Comparison of ENCODE assay signal across 9 mouse cellular contexts in genomic region chr3:146501601-146502123, GRCm38 (mm10). TPM values are rescaled to one million over a fixed set of nuclear protein-coding genes. Genes with fewer than 3 reads are reported as not detected.
DNase-seq lines count a peak whose midpoint lies in the region; ATAC-seq lines count a peak whose summit lies in the region.
"Had no signal": no experiment of that assay in that cellular context is flagged by ENCODE, and none has a peak within 500 bp of the region (broad histone marks: within the 10 kb centered on the region; RNA-seq: fewer than 3 reads in every experiment).

No protein-coding gene starts in this region.

- peak overlapping the region; percentile 97 for H3K4me3 ChIP-seq in lung, embryonic 16.5 days (ENCODE audit: low read length)
- peak overlapping the region; percentile 76 for H3K4me3 ChIP-seq in embryonic facial prominence, embryonic 15.5 days (replicated peaks)
- peak overlapping the region; percentile 76 for H3K4me3 ChIP-seq in limb, embryonic 11.5 days (ENCODE audit: low read depth, low read length)
- H3K4me3 ChIP-seq in neural tube, embryonic 15.5 days (replicated peaks) = peak overlapping the region; percentile 67

- peak overlapping the region; percentile 87 for H3K4me2 ChIP-seq in lung, embryonic 16.5 days (ENCODE audit: low read depth, low read length)
- H3K4me2 ChIP-seq in embryonic facial prominence, embryonic 15.5 days (replicated peaks) = peak overlapping the region; percentile 64
- H3K4me2 ChIP-seq in limb, embryonic 11.5 days (ENCODE audit: low read depth, severe bottlenecking) = peak overlapping the region; percentile 63
- peak overlapping the region; percentile 71 for H3K4me2 ChIP-seq in neural tube, embryonic 15.5 days

- peaks cover 24% of the 10 kb centered on the region for H3K4me1 ChIP-seq in lung, embryonic 16.5 days (replicated peaks; ENCODE audit: control insufficient read depth, insufficient read depth, low read length)
- peaks cover 17% of the 10 kb centered on the region for H3K4me1 ChIP-seq in embryonic facial prominence, embryonic 15.5 days
- peaks cover 4% of the 10 kb centered on the region for H3K4me1 ChIP-seq in limb, embryonic 11.5 days (ENCODE audit: control insufficient read depth, insufficient read depth, low read length)
- peaks cover 11% of the 10 kb centered on the region for H3K4me1 ChIP-seq in neural tube, embryonic 15.5 days

- H3K36me3 ChIP-seq in lung, embryonic 16.5 days (ENCODE audit: control insufficient read depth, insufficient read depth, low read length) = peaks cover 11% of the 10 kb centered on the region
- peaks cover 22% of the 10 kb centered on the region for H3K36me3 ChIP-seq in embryonic facial prominence, embryonic 15.5 days
- H3K36me3 ChIP-seq in limb, embryonic 11.5 days (ENCODE audit: control insufficient read depth, insufficient read depth, low read length) = peaks cover 11% of the 10 kb centered on the region
- H3K36me3 ChIP-seq in neural tube, embryonic 15.5 days = peaks cover 22% of the 10 kb centered on the region

- DNase-seq in lung, postnatal 10 days = no peak
- DNase-seq in limb, embryonic 11.5 days (ENCODE audit: low spot score) = no peak
- no peak for DNase-seq in cerebellum, adult 18-20 months
- no peak for DNase-seq in left cerebral cortex, adult 9 months (ENCODE audit: low spot score in 2 of 2)
- no peak for DNase-seq in cerebellum, postnatal 10 days
- DNase-seq: adrenal gland, postnatal 10 days had no signal

- no peaks in the 10 kb centered on the region for H3K27me3 ChIP-seq in lung, embryonic 16.5 days (ENCODE audit: control insufficient read depth, insufficient read depth, low read depth, low read length)
- no peaks in the 10 kb centered on the region for H3K27me3 ChIP-seq in embryonic facial prominence, embryonic 15.5 days
- no peaks in the 10 kb centered on the region for H3K27me3 ChIP-seq in limb, embryonic 11.5 days (ENCODE audit: control insufficient read depth, insufficient read depth, low read length)
- no peaks in the 10 kb centered on the region for H3K27me3 ChIP-seq in neural tube, embryonic 15.5 days (replicated peaks)

- peak overlapping the region; percentile 97 for H3K9ac ChIP-seq in lung, embryonic 16.5 days (ENCODE audit: low read length)
- no peak overlapping the region for H3K9ac ChIP-seq in embryonic facial prominence, embryonic 15.5 days
- peak overlapping the region; percentile 23; the same call in 1 of the 2 replicates for H3K9ac ChIP-seq in limb, embryonic 11.5 days (ENCODE audit: low read length)
- H3K9ac ChIP-seq in neural tube, embryonic 15.5 days (replicated peaks) = no peak overlapping the region

- ATAC-seq in lung, embryonic 16.5 days (ENCODE audit: low read depth) = no peak
- ATAC-seq in embryonic facial prominence, embryonic 15.5 days (ENCODE audit: insufficient number of reproducible peaks, low FRiP score, low TSS enrichment, low read depth) = no peak
- ATAC-seq in limb, embryonic 11.5 days (ENCODE audit: insufficient number of reproducible peaks, low FRiP score, low TSS enrichment, low read depth) = no peak
- no peak for ATAC-seq in neural tube, embryonic 15.5 days (ENCODE audit: low FRiP score)

- no peaks in the 10 kb centered on the region for H3K9me3 ChIP-seq in lung, embryonic 16.5 days (ENCODE audit: control insufficient read depth, low read length)
- no peaks in the 10 kb centered on the region for H3K9me3 ChIP-seq in embryonic facial prominence, embryonic 15.5 days (replicated peaks)
- no peaks in the 10 kb centered on the region for H3K9me3 ChIP-seq in limb, embryonic 11.5 days (ENCODE audit: control insufficient read depth, low read length)
- H3K9me3 ChIP-seq in neural tube, embryonic 15.5 days (replicated peaks) = no peaks in the 10 kb centered on the region

- peak overlapping the region; percentile 98 for H3K27ac ChIP-seq in lung, embryonic 16.5 days (ENCODE audit: low read length)
- peak overlapping the region; percentile 14; the same call in 1 of the 2 replicates for H3K27ac ChIP-seq in embryonic facial prominence, embryonic 15.5 days (replicated peaks)
- no peak overlapping the region for H3K27ac ChIP-seq in limb, embryonic 11.5 days (replicated peaks; ENCODE audit: low read depth, low read length)
- no peak overlapping the region for H3K27ac ChIP-seq in neural tube, embryonic 15.5 days (replicated peaks)

- WGBS in lung, embryonic 16.5 days = 32% methylated on average over 5 of the region's 5 CpGs
- WGBS in embryonic facial prominence, embryonic 15.5 days = 45% methylated on average over 5 of the region's 5 CpGs
- WGBS in limb, embryonic 11.5 days = 62% methylated on average over 5 of the region's 5 CpGs
- WGBS in neural tube, embryonic 15.5 days = 62% methylated on average over 5 of the region's 5 CpGs

RNA-seq across cellular contexts. Expression of gene Gng5, which starts 2.1 kb away (rescaled TPM):
- 995 and 1,031 TPM in 2 replicates for polyA plus RNA-seq in lung, embryonic 16.5 days (2015; fragmentation: Nextera tagmentation; extraction: Ambion mirVana)
- 826 and 839 TPM in 2 replicates for polyA plus RNA-seq in embryonic facial prominence, embryonic 15.5 days (2015; fragmentation: Nextera tagmentation; extraction: Ambion mirVana)
- 1,225 and 1,227 TPM in 2 replicates for polyA plus RNA-seq in limb, embryonic 11.5 days (2014; fragmentation: Nextera tagmentation; extraction: Ambion mirVana)
- polyA plus RNA-seq in neural tube, embryonic 15.5 days (2015; fragmentation: Nextera tagmentation; extraction: Ambion mirVana) = 363 and 428 TPM in 2 replicates

RNA-seq across cellular contexts. Expression of gene Spata1, which starts 2.1 kb away (rescaled TPM):
- polyA plus RNA-seq in lung, embryonic 16.5 days (2015; fragmentation: Nextera tagmentation; extraction: Ambion mirVana) = 4.1 and 5.2 TPM in 2 replicates
- 6.9 and 8.6 TPM in 2 replicates for polyA plus RNA-seq in embryonic facial prominence, embryonic 15.5 days (2015; fragmentation: Nextera tagmentation; extraction: Ambion mirVana)
- 6.4 and 9.6 TPM in 2 replicates for polyA plus RNA-seq in limb, embryonic 11.5 days (2014; fragmentation: Nextera tagmentation; extraction: Ambion mirVana)
- polyA plus RNA-seq in neural tube, embryonic 15.5 days (2015; fragmentation: Nextera tagmentation; extraction: Ambion mirVana) = 4.3 and 5.6 TPM in 2 replicates

RNA-seq across cellular contexts. Expression of gene Rpf1, which starts 19.6 kb away (rescaled TPM):
- 49.1 and 52.2 TPM in 2 replicates for polyA plus RNA-seq in lung, embryonic 16.5 days (2015; fragmentation: Nextera tagmentation; extraction: Ambion mirVana)
- 40.5 and 41.4 TPM in 2 replicates for polyA plus RNA-seq in embryonic facial prominence, embryonic 15.5 days (2015; fragmentation: Nextera tagmentation; extraction: Ambion mirVana)
- polyA plus RNA-seq in limb, embryonic 11.5 days (2014; fragmentation: Nextera tagmentation; extraction: Ambion mirVana) = 72.5 and 74.7 TPM in 2 replicates
- 35.2 and 40.6 TPM in 2 replicates for polyA plus RNA-seq in neural tube, embryonic 15.5 days (2015; fragmentation: Nextera tagmentation; extraction: Ambion mirVana)

RNA-seq across cellular contexts. Expression of gene Ctbs, which starts 52.1 kb away (rescaled TPM):
- 11.3 and 11.7 TPM in 2 replicates for polyA plus RNA-seq in lung, embryonic 16.5 days (2015; fragmentation: Nextera tagmentation; extraction: Ambion mirVana)
- polyA plus RNA-seq in embryonic facial prominence, embryonic 15.5 days (2015; fragmentation: Nextera tagmentation; extraction: Ambion mirVana) = 10.5 and 10.6 TPM in 2 replicates
- 5.7 and 7.1 TPM in 2 replicates for polyA plus RNA-seq in limb, embryonic 11.5 days (2014; fragmentation: Nextera tagmentation; extraction: Ambion mirVana)
- polyA plus RNA-seq in neural tube, embryonic 15.5 days (2015; fragmentation: Nextera tagmentation; extraction: Ambion mirVana) = 5.3 and 5.7 TPM in 2 replicates

Comparison
In these comparisons a context has a peak if more than half of its experiments do, and no peak if none do; other contexts are left out.
1. H3K27ac ChIP-seq: peak in lung, embryonic 16.5 days (single experiment) and embryonic facial prominence, embryonic 15.5 days (single experiment); none in limb, embryonic 11.5 days (single experiment) and neural tube, embryonic 15.5 days (single experiment).
2. H3K9ac ChIP-seq: peak in lung, embryonic 16.5 days (single experiment) and limb, embryonic 11.5 days (single experiment); none in embryonic facial prominence, embryonic 15.5 days (single experiment) and neural tube, embryonic 15.5 days (single experiment).
3. Peak in every context shown above with its lines, with median percentiles within 50 percentile points of each other: H3K4me2 ChIP-seq and H3K4me3 ChIP-seq.